Mouse (Mus musculus) c-Kit-positive CD71-negative TER-119-negative erythroid progenitor cells, embryonic 14.5 days (primary cell): Measurements from ENCODE around the gene B230118H07Rik.
"Not testable (repeated sequence)": the region's sequence is repeated elsewhere in the genome, so short reads cannot be mapped to it uniquely, and the experiment has no call there.

Experiments used
- DNase-seq: peaks from one replicate; pipeline ENCODE4 v3.0.0-alpha.2; 2013; ENCODE audit warnings: low read depth

The B230118H07Rik gene

GRCm38 (mm10) chr2:101591356-101591755 is 58.0 kb downstream of the B230118H07Rik start:
- no peak for DNase-seq

GRCm38 (mm10) chr2:101581418-101581817 is 67.9 kb downstream of the B230118H07Rik start:
- no peak for DNase-seq

- DNase-seq = no peak
These were observed 68.4 kb downstream of the B230118H07Rik start for GRCm38 (mm10) chr2:101580977-101581376.

- no peak for DNase-seq
These were observed 68.9 kb downstream of the B230118H07Rik start for GRCm38 (mm10) chr2:101580428-101580827.

GRCm38 (mm10) chr2:101580027-101580426 is 69.3 kb downstream of the B230118H07Rik start:
- no peak for DNase-seq

- DNase-seq = no peak
These were observed 72.1 kb downstream of the B230118H07Rik start for GRCm38 (mm10) chr2:101577243-101577642.

- no peak for DNase-seq
These were observed 80.1 kb downstream of the B230118H07Rik start for GRCm38 (mm10) chr2:101569230-101569629.

GRCm38 (mm10) chr2:101567490-101567889 is 81.8 kb downstream of the B230118H07Rik start:
- DNase-seq = no peak

GRCm38 (mm10) chr2:101563776-101564175 is 85.6 kb downstream of the B230118H07Rik start:
- no peak for DNase-seq

GRCm38 (mm10) chr2:101563206-101563605 is 86.1 kb downstream of the B230118H07Rik start:
- DNase-seq = no peak

GRCm38 (mm10) chr2:101559431-101559830 is 89.9 kb downstream of the B230118H07Rik start:
- no peak for DNase-seq

GRCm38 (mm10) chr2:101555886-101556285 is 93.4 kb downstream of the B230118H07Rik start:
- no peak for DNase-seq

GRCm38 (mm10) chr2:101553851-101554250 is 95.5 kb downstream of the B230118H07Rik start:
- no peak for DNase-seq

- no peak for DNase-seq
These were observed 97.0 kb downstream of the B230118H07Rik start for GRCm38 (mm10) chr2:101552301-101552700.

- DNase-seq = no peak
These were observed 98.2 kb downstream of the B230118H07Rik start for GRCm38 (mm10) chr2:101551026-101551719.

GRCm38 (mm10) chr2:101550176-101550575 is 99.2 kb downstream of the B230118H07Rik start:
- DNase-seq = no peak

GRCm38 (mm10) chr2:101548866-101549265 is 100.5 kb downstream of the B230118H07Rik start:
- no peak for DNase-seq

GRCm38 (mm10) chr2:101545593-101545992 is 103.7 kb downstream of the B230118H07Rik start:
- DNase-seq = no peak

- no peak for DNase-seq
These were observed 105.5 kb downstream of the B230118H07Rik start for GRCm38 (mm10) chr2:101543704-101544417.

GRCm38 (mm10) chr2:101536887-101537286 is 112.4 kb downstream of the B230118H07Rik start:
- DNase-seq = not testable (repeated sequence)

GRCm38 (mm10) chr2:101533741-101534140 is 115.6 kb downstream of the B230118H07Rik start:
- no peak for DNase-seq

- DNase-seq = peak; percentile 24
These were observed 123.6 kb downstream of the B230118H07Rik start for GRCm38 (mm10) chr2:101525503-101526381.
